In genomic region chr6:137315265-137315664, GRCm38 (mm10) we compare ENCODE assay signal across 14 mouse cellular contexts.
"Had no signal": no experiment of that assay in that cellular context is flagged by ENCODE, and none has a peak within 500 bp of the region (broad histone marks: within the 10 kb centered on the region; RNA-seq: fewer than 3 reads in every experiment).

No protein-coding gene starts in this region.

- H3K9me3 ChIP-seq: kidney, embryonic 15.5 days; limb, embryonic 13.5 days; neural tube, embryonic 12.5 days; stomach, embryonic 15.5 days had no signal

- H3K4me1 ChIP-seq: neural tube, embryonic 12.5 days; stomach, embryonic 15.5 days had no signal

- H3K4me2 ChIP-seq: kidney, embryonic 15.5 days; limb, embryonic 13.5 days; lung, embryonic 14.5 days; neural tube, embryonic 12.5 days; stomach, embryonic 15.5 days had no signal

- H3K4me3 ChIP-seq: kidney, embryonic 15.5 days; limb, embryonic 13.5 days; midbrain, embryonic 10.5 days; neural tube, embryonic 12.5 days; stomach, embryonic 15.5 days had no signal

- H3K27ac ChIP-seq: kidney, embryonic 15.5 days; limb, embryonic 13.5 days; midbrain, embryonic 10.5 days; neural tube, embryonic 12.5 days; stomach, embryonic 15.5 days had no signal

- DNase-seq: kidney, postnatal 14 days; left cerebral cortex, postnatal 4 days; lung, embryonic 14.5 days; lung, postnatal 10 days; lung, postnatal 4 days; midbrain, embryonic 14.5 days; right cerebral cortex, postnatal 14 days; thymus, adult 2 months; thymus, postnatal 25 days had no signal

- H3K9ac ChIP-seq: kidney, embryonic 15.5 days; limb, embryonic 13.5 days; lung, embryonic 14.5 days; neural tube, embryonic 12.5 days; stomach, embryonic 15.5 days had no signal

- H3K36me3 ChIP-seq: kidney, embryonic 15.5 days; limb, embryonic 13.5 days; midbrain, embryonic 10.5 days; neural tube, embryonic 12.5 days; stomach, embryonic 15.5 days had no signal

- H3K27me3 ChIP-seq: kidney, embryonic 15.5 days; limb, embryonic 13.5 days; neural tube, embryonic 12.5 days; stomach, embryonic 15.5 days had no signal
